Mouse (Mus musculus): ENCODE results near the gene Kynu.

DNA sequence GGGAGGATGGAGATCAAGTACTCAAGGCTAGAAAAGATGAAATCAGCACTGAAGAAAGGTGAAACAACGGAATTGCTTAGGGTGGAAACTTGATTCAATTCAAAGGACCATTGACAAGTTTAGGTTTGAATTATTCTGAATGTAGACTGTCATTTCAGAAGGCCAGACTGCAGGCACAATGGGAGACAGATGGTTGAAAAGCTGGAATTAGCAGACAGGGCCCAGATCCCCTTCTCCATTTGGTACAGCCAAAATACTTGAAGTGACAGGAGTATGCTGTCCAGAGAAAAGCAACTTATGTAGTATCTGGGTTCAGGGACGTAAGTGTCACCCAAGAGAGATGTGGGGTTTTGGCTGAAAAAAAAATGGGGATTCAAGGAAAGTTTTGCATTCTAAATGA, 136.2 kb downstream of the Kynu start:
- TF ChIP-seq TCF3 (IDR thresholded peaks at IDR 0.05; ENCODE audit: insufficient read length, low read depth) (no peak), POLR2A (IDR thresholded peaks at IDR 0.05; ENCODE audit: insufficient read length, low read depth) (no peak)
